Mouse (Mus musculus) hindbrain, embryonic 14.5 days (tissue): Measurements from ENCODE around the gene Cdc34b. TPM values are rescaled to one million over a fixed set of nuclear protein-coding genes. Genes with fewer than 3 reads are reported as not detected.
A peak's percentile ranks its signal among the peaks of the same experiment; 100 is the strongest.

ENCODE experiments used
- ATAC-seq: fragments of 200-750 bp; cut with Nextera tagmentation; 2 replicates; pipeline ENCODE4 v1.8.0; 2017; ENCODE audit warnings: moderate number of reproducible peaks, mild to moderate bottlenecking, moderate TSS enrichment, moderate library complexity; ENCODE audit not compliant: low FRiP score
- DNase-seq: peaks from one replicate; pipeline ENCODE4 v3.0.0-alpha.2; 2015; ENCODE audit warnings: low spot score
- H3K27ac ChIP-seq: fragments of 300-500 bp; sonication (generic); 2 replicates; pipeline ENCODE4 v1.5.1; 2014; ENCODE audit warnings: mild to moderate bottlenecking, moderate library complexity
- H3K27me3 ChIP-seq: fragments of 300-500 bp; sonication (generic); 2 replicates; pipeline ENCODE4 v1.6.1; 2014; ENCODE audit warnings: mild to moderate bottlenecking, low read length, mixed read lengths; ENCODE audit not compliant: control insufficient read depth, insufficient read depth
- H3K36me3 ChIP-seq: fragments of 300-500 bp; sonication (generic); replicated peaks from 2 replicates; pipeline ENCODE4 v1.6.1; 2014; ENCODE audit not compliant: control insufficient read depth, insufficient read depth
- H3K4me1 ChIP-seq: fragments of 300-500 bp; sonication (generic); replicated peaks from 2 replicates; pipeline ENCODE4 v1.6.1; 2014; ENCODE audit warnings: antibody characterized with exemption, low read length, mixed read lengths; ENCODE audit not compliant: control insufficient read depth, insufficient read depth
- H3K4me2 ChIP-seq: fragments of 300-500 bp; sonication (generic); replicated peaks from 2 replicates; pipeline ENCODE4 v1.6.1; 2014; ENCODE audit warnings: mild to moderate bottlenecking, moderate library complexity
- H3K4me3 ChIP-seq: fragments of 300-500 bp; sonication (generic); replicated peaks from 2 replicates; pipeline ENCODE4 v1.5.1; 2014; ENCODE audit warnings: mild to moderate bottlenecking, low read length
- H3K9ac ChIP-seq: fragments of 300-500 bp; sonication (generic); 2 replicates; pipeline ENCODE4 v1.6.1; 2014
- H3K9me3 ChIP-seq: fragments of 300-500 bp; sonication (generic); 2 replicates; pipeline ENCODE4 v1.6.1; 2016; ENCODE audit warnings: low read length; ENCODE audit not compliant: control insufficient read depth
- WGBS: fragments of 180-500 bp; shearing (Covaris S2); extraction: QIAGEN DNeasy Blood & Tissue Kit; methylation state at CpG from one replicate; pipeline ENCODE4 v1.1.7; 2014; 5-methylcytosine and 5-hydroxymethylcytosine counted together
- polyA plus RNA-seq: library from polyadenylated mRNA; unstranded; fragments of >200 nt; fragmentation: Nextera tagmentation; extraction: Ambion mirVana; gene quantifications from 2 replicates; pipeline ENCODE4 v1.2.1, GENCODE M21; 2014

Cdc34b gene
- polyA plus RNA-seq, 1 experiment from 2014 or later: not detected

- Histone ChIP-seq H3K9me3 (no peaks in the 10 kb centered on the region), H3K9ac (no peak overlapping the region), H3K4me1 (no peaks in the 10 kb centered on the region), H3K4me3 (no peak overlapping the region), H3K4me2 (no peak overlapping the region), H3K27ac (no peak overlapping the region), H3K27me3 (no peaks in the 10 kb centered on the region), H3K36me3 (no peaks in the 10 kb centered on the region)
- DNase-seq: no peak
- ATAC-seq: no peak
- WGBS: 39% methylated on average over 6 of the region's 6 CpGs
Measured at GRCm38 (mm10) chr11:94762775-94763174, 21.2 kb downstream of the Cdc34b start.

DNA sequence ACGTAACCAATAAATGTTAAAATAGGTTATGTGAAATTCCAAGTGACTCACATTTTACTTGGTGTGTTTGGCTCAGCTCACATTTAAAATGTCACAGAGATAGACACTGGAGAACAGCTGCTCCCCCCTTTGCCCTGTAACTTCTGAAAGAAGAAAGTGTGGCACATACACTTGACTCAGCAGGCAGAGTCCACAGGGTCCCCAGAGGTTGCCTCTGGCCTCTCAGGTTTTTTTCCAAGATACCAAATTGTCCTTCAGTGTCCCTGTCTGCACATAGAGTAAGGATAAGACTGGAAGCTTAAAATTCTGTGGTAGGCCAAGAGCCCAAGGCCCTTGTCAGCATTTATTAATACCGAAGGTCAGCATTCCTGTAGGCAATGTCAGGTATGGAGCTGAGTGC, 25.7 kb downstream of the Cdc34b start:
- no peaks in the 10 kb centered on the region for H3K27me3 ChIP-seq
- no peak overlapping the region for H3K27ac ChIP-seq
- WGBS: 92% methylated on average over 2 of the region's 2 CpGs
- ATAC-seq (no peak), DNase-seq (no peak)
- no peaks in the 10 kb centered on the region for H3K36me3 ChIP-seq
- H3K4me1 ChIP-seq: no peaks in the 10 kb centered on the region
- no peak overlapping the region for H3K9ac ChIP-seq
- H3K9me3 ChIP-seq: no peaks in the 10 kb centered on the region
- no peak overlapping the region for H3K4me2 ChIP-seq
- no peak overlapping the region for H3K4me3 ChIP-seq

DNA sequence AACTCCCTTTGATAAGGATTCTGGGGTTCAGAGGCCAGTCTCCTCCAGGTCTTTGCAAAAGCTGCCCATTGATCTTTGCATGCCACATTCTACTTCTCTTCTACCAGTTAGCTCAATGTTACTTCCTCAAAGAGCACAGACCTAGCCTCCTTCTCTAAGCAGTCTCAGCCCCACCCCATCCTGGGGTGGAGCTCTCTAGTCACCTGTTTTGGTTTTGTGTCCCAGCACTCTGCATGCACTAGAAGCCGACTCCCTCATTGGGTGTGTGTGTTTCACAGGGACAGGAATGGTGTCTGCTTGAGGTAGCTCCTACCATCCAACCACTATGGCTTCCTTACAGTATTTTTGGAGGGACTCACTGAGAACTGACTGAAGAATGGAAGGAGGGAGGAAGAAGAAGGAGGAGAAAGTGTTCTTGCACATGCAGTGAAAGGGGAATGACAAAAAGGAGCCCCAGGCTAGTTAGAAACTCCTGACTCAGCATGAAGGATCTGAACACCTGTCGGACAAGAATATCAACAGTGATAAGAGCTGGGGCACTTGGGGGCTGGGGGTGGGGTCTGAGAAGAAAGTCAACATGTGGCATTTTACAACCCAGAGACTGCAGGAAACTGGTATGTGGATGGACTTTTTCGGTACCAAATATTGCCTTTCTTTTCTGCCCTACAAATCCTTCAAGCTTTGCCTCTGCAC, 30.9 kb downstream of the Cdc34b start:
- no peak for ATAC-seq
- 87% methylated on average over 3 of the region's 3 CpGs for WGBS
- Histone ChIP-seq H3K4me2 (no peak overlapping the region), H3K27ac (no peak overlapping the region), H3K4me1 (no peaks in the 10 kb centered on the region), H3K27me3 (no peaks in the 10 kb centered on the region), H3K36me3 (no peaks in the 10 kb centered on the region), H3K4me3 (no peak overlapping the region), H3K9me3 (no peaks in the 10 kb centered on the region), H3K9ac (no peak overlapping the region)
- no peak for DNase-seq

DNA sequence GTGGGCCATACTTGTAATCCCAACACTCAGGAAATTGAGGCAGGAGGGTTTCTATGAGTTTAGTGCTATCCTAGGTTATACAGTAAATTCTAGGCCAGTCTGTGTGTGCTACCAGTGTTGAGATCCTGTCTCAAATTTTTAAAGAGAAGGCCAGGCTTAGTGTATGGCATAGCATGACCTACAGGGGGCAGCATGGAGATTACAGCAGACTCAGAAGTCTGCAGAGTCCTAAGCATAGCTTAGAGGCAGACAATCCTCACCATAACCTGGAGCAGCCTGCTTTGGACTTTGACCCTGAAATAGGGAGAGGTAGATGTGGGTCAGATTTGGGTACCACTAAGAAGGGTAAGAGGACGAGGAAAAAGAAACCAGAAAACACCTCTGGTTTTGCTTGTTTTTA, 32.3 kb downstream of the Cdc34b start:
- no peaks in the 10 kb centered on the region for H3K27me3 ChIP-seq
- DNase-seq (no peak), ATAC-seq (no peak)
- no peaks in the 10 kb centered on the region for H3K36me3 ChIP-seq
- no peaks in the 10 kb centered on the region for H3K9me3 ChIP-seq
- whole genome bisulfite sequencing: 95% methylated on average over 1 of the region's 1 CpGs
- H3K4me3 ChIP-seq: no peak overlapping the region
- H3K9ac ChIP-seq: no peak overlapping the region
- H3K27ac ChIP-seq: no peak overlapping the region
- no peaks in the 10 kb centered on the region for H3K4me1 ChIP-seq
- no peak overlapping the region for H3K4me2 ChIP-seq

GRCm38 (mm10) chr11:94774887-94775497, 33.4 kb downstream of the Cdc34b start:
- Histone ChIP-seq H3K36me3 (no peaks in the 10 kb centered on the region), H3K9ac (no peak overlapping the region), H3K9me3 (no peaks in the 10 kb centered on the region), H3K4me3 (no peak overlapping the region), H3K27ac (no peak overlapping the region), H3K4me2 (no peak overlapping the region), H3K4me1 (no peaks in the 10 kb centered on the region), H3K27me3 (no peaks in the 10 kb centered on the region)
- DNase-seq (no peak), ATAC-seq (no peak)
- 90% methylated on average over 5 of the region's 5 CpGs for WGBS

- no peaks in the 10 kb centered on the region for H3K4me1 ChIP-seq
- no peaks in the 10 kb centered on the region for H3K36me3 ChIP-seq
- no peak within 1 kb of the TSS for H3K4me3 ChIP-seq
- ATAC-seq (no peak), DNase-seq (no peak)
- no peak within 1 kb of the TSS for H3K27ac ChIP-seq
- H3K27me3 ChIP-seq: no peaks in the 10 kb centered on the region
- no peaks in the 10 kb centered on the region for H3K9me3 ChIP-seq
- H3K9ac ChIP-seq: no peak within 1 kb of the TSS
- no peak within 1 kb of the TSS for H3K4me2 ChIP-seq
Measured at GRCm38 (mm10) chr11:94782603-94783002, 41.0 kb downstream of the Cdc34b start, which contains the start of gene Tmem92. Tmem92 (minus strand) TSS chr11:94782703.

DNA sequence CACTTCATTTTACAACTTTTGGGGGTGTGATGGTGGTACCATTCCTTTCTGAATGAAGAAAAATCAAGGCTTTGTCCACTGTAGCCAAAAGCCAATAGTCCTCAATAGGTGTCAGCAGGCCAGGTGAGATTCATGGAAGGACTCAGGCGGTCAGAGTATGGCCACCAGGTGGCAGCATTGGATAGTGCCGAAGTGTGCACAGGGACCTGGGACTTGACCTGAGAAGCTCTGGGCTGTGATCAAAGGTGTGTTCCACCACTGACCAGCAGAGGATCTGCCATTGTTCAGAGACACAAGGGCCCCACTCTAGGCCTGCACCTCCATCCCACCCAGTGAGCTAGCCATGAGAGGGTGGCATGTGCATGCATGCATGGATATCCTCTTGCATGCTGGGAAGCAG, 43.7 kb downstream of the Cdc34b start:
- no peaks in the 10 kb centered on the region for H3K27me3 ChIP-seq
- DNase-seq: peak; percentile 73
- no peak overlapping the region for H3K4me3 ChIP-seq
- 18% methylated on average over 2 of the region's 2 CpGs for WGBS
- no peak overlapping the region for H3K9ac ChIP-seq
- no peak for ATAC-seq
- no peaks in the 10 kb centered on the region for H3K9me3 ChIP-seq
- H3K4me1 ChIP-seq: no peaks in the 10 kb centered on the region
- H3K36me3 ChIP-seq: no peaks in the 10 kb centered on the region
- H3K4me2 ChIP-seq: no peak overlapping the region
- no peak overlapping the region for H3K27ac ChIP-seq

DNA sequence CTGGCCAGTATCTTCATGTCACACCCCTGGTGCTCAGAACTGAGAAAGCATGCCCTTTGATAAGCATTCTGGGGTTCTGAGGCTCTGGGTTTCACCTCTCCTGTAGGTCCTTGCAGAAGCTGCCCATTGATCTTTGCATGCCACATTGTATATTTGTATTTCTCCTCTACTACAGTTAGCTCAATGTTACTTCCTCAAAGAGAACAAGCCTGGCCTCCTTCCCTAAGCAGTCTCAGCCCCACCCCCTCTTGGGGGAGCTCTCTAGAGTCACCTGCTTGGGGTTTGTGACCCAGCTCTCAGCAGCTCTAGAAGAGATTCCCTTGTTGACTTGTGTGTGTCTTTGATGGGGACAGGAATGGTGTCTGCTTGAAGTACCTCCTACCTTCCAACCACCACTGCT, 50.1 kb downstream of the Cdc34b start:
- Histone ChIP-seq H3K4me1 (no peaks in the 10 kb centered on the region), H3K4me3 (no peak overlapping the region), H3K4me2 (no peak overlapping the region), H3K27ac (no peak overlapping the region), H3K9me3 (no peaks in the 10 kb centered on the region), H3K27me3 (no peaks in the 10 kb centered on the region), H3K9ac (no peak overlapping the region), H3K36me3 (no peaks in the 10 kb centered on the region)
- DNase-seq: no peak
- no peak for ATAC-seq
